Mouse (Mus musculus) CH12.LX (cell line): ENCODE measurements around the gene Popdc2. TPM values are rescaled to one million over a fixed set of nuclear protein-coding genes. Genes with fewer than 3 reads are reported as not detected.
A peak's percentile ranks its signal among the peaks of the same experiment; 100 is the strongest.

Source experiments
- DNase-seq: peaks from one replicate; pipeline ENCODE4 v3.0.0-alpha.2; 2013; ENCODE audit errors: extremely low read depth
- H3K27ac ChIP-seq: 2 replicates; pipeline ENCODE4 v1.5.1; 2012; ENCODE audit warnings: low read depth, mild to moderate bottlenecking, control low read depth, moderate library complexity; ENCODE audit not compliant: insufficient read depth
- H3K27me3 ChIP-seq: replicated peaks from 2 replicates; pipeline ENCODE3; 2012; ENCODE audit warnings: inconsistent platforms
- H3K36me3 ChIP-seq, 2 experiments: replicated peaks in 1 of 2; 2 replicates each; pipeline versions ENCODE3 to v1.6.1; 2012; ENCODE audit warnings: inconsistent platforms in 1 of 2, low read length in 1 of 2, mild to moderate bottlenecking in 1 of 2, mixed read lengths in 1 of 2, moderate library complexity in 1 of 2; ENCODE audit not compliant: control insufficient read depth in 1 of 2, insufficient read depth in 1 of 2
- H3K4me1 ChIP-seq, 2 experiments: 2 replicates each; pipeline ENCODE4 v1.6.1; 2012; ENCODE audit warnings: inconsistent platforms in 1 of 2, moderate library complexity in 1 of 2; ENCODE audit not compliant: insufficient read depth in 2 of 2, control insufficient read depth in 1 of 2
- H3K4me2 ChIP-seq: 2 replicates; pipeline ENCODE4 v1.6.1; 2012; ENCODE audit warnings: low read depth, mild to moderate bottlenecking, control low read depth; ENCODE audit not compliant: poor library complexity, insufficient read depth, severe bottlenecking
- H3K4me3 ChIP-seq, 3 experiments: fragments of 150-350 bp in 1 of 3; sonication (generic) in 1 of 3; replicated peaks in 1 of 3; 2 replicates each; pipeline versions ENCODE3 to v1.5.1; 2011 to 2012; ENCODE audit warnings: low read depth in 2 of 3, low read length in 2 of 3, mild to moderate bottlenecking in 2 of 3, moderate library complexity in 2 of 3, control low read depth in 1 of 3, improper control_type of control experiment in 1 of 3, inconsistent platforms in 1 of 3, mixed read lengths in 1 of 3; ENCODE audit not compliant: poor library complexity in 1 of 3
- H3K79me2 ChIP-seq: replicated peaks from 2 replicates; pipeline ENCODE4 v1.6.1; 2012; ENCODE audit warnings: mild to moderate bottlenecking, moderate library complexity; ENCODE audit not compliant: control insufficient read depth, poor library complexity, insufficient read depth, severe bottlenecking; ENCODE audit errors: extremely low read depth
- H3K9ac ChIP-seq: 2 replicates; pipeline ENCODE4 v1.6.1; 2012; ENCODE audit warnings: low read depth, mild to moderate bottlenecking, control low read depth, moderate library complexity; ENCODE audit not compliant: insufficient read depth
- H3K9me3 ChIP-seq: replicated peaks from 2 replicates; pipeline ENCODE3; 2012; ENCODE audit warnings: low read length, inconsistent platforms, mixed read lengths
- BHLHE40 ChIP-seq: IDR thresholded peaks from 2 replicates; pipeline ENCODE4 v1.6.1; 2011; ENCODE audit warnings: mild to moderate bottlenecking, low read depth, low read length, improper control_type of control experiment
- CHD2 ChIP-seq: IDR thresholded peaks from 2 replicates; pipeline ENCODE4 v1.6.1; 2011; ENCODE audit warnings: low read length, improper control_type of control experiment
- CTCF ChIP-seq, 2 experiments: IDR thresholded peaks in 1 of 2; conservative IDR thresholded peaks in 1 of 2; 2 replicates each; pipeline ENCODE4 v1.5.1; 2011 to 2012; ENCODE audit warnings: low read depth in 2 of 2, low read length in 2 of 2, improper control_type of control experiment in 1 of 2, inconsistent platforms in 1 of 2, mild to moderate bottlenecking in 1 of 2, moderate library complexity in 1 of 2
- ELF1 ChIP-seq: IDR thresholded peaks from 2 replicates; pipeline ENCODE4 v1.6.1; 2014; ENCODE audit warnings: low read depth, mild to moderate bottlenecking, inconsistent platforms, low read length, improper control_type of control experiment
- EP300 ChIP-seq: IDR thresholded peaks from 2 replicates; pipeline ENCODE4 v1.6.1; 2011; ENCODE audit warnings: low read length, improper control_type of control experiment
- HCFC1 ChIP-seq: IDR thresholded peaks from 2 replicates; pipeline ENCODE4 v1.6.1; 2012; ENCODE audit warnings: low read depth, mild to moderate bottlenecking, inconsistent platforms, low read length, improper control_type of control experiment
- IRF4 ChIP-seq: IDR thresholded peaks from 2 replicates; pipeline ENCODE4 v1.6.1; 2014; ENCODE audit warnings: low read depth, mild to moderate bottlenecking, inconsistent platforms, low read length, improper control_type of control experiment
- MAFK ChIP-seq: IDR thresholded peaks from 2 replicates; pipeline ENCODE4 v1.6.1; 2011; ENCODE audit warnings: low read length, improper control_type of control experiment; ENCODE audit not compliant: insufficient replicate concordance
- MAX ChIP-seq: IDR thresholded peaks from 2 replicates; pipeline ENCODE4 v1.6.1; 2011; ENCODE audit warnings: low read length, improper control_type of control experiment
- MAZ ChIP-seq: IDR thresholded peaks from 2 replicates; pipeline ENCODE4 v1.6.1; 2012; ENCODE audit warnings: low read depth, mild to moderate bottlenecking, inconsistent platforms, low read length, improper control_type of control experiment, moderate library complexity
- MEF2A ChIP-seq: IDR thresholded peaks from 2 replicates; pipeline ENCODE4 v1.6.1; 2014; ENCODE audit warnings: low read depth, mild to moderate bottlenecking, inconsistent platforms, low read length, improper control_type of control experiment, borderline replicate concordance
- MXI1 ChIP-seq: IDR thresholded peaks from 2 replicates; pipeline ENCODE4 v1.6.1; 2011; ENCODE audit warnings: mild to moderate bottlenecking, low read depth, low read length, improper control_type of control experiment
- MYC ChIP-seq: IDR thresholded peaks from 2 replicates; pipeline ENCODE4 v1.6.1; 2011; ENCODE audit warnings: low read depth, mild to moderate bottlenecking, improper control_type of control experiment, low read length
- NELFE ChIP-seq: IDR thresholded peaks from 2 replicates; pipeline ENCODE4 v1.6.1; 2011; ENCODE audit warnings: low read depth, low read length, improper control_type of control experiment
- NRF1 ChIP-seq: IDR thresholded peaks from 2 replicates; pipeline ENCODE4 v1.6.1; 2014; ENCODE audit warnings: low read depth, mild to moderate bottlenecking, inconsistent platforms, low read length, improper control_type of control experiment, moderate library complexity
- POLR2AphosphoS2 ChIP-seq: IDR thresholded peaks from 2 replicates; pipeline ENCODE4 v1.6.1; 2011; ENCODE audit warnings: low read depth, low read length, improper control_type of control experiment
- SIN3A ChIP-seq: IDR thresholded peaks from 2 replicates; pipeline ENCODE4 v1.6.1; 2012; ENCODE audit warnings: low read length, improper control_type of control experiment, inconsistent platforms
- TCF12 ChIP-seq: IDR thresholded peaks from 2 replicates; pipeline ENCODE4 v1.6.1; 2014; ENCODE audit warnings: low read depth, mild to moderate bottlenecking, inconsistent platforms, low read length, improper control_type of control experiment
- ZKSCAN1 ChIP-seq: IDR thresholded peaks from 2 replicates; pipeline ENCODE4 v1.6.1; 2012; ENCODE audit warnings: low read depth, inconsistent platforms, low read length, improper control_type of control experiment, borderline replicate concordance
- dilution Hi-C: fragments of 300-500 bp; cut with MboI; formaldehyde crosslinking; loops from 2 replicates; pipeline ENCODE4 v1.14.3; 2020; ENCODE audit warnings: low sequenced_read_pairs; ENCODE audit not compliant: extremely low pct_unique_long_range_greater_than_20kb, extremely low pct_ligation_motif_present
- in situ Hi-C: fragments of 300-500 bp; cut with MboI; formaldehyde crosslinking; loops from 3 replicates; pipeline ENCODE4 v1.14.3; 2019; ENCODE audit warnings: low sequenced_read_pairs, low pct_ligation_motif_present, low pct_unique_long_range_greater_than_20kb, mixed read lengths
- polyA plus RNA-seq: library from polyadenylated mRNA; unstranded; fragments of >175 nt; gene quantifications from 2 replicates; pipeline ENCODE4 v1.2.1, GENCODE M21; 2012; ENCODE audit warnings: low read depth; ENCODE audit not compliant: insufficient read length
- total RNA-seq, 2 experiments: library from RNA; depleted of rRNA; stranded (reverse); fragments of 300-350 nt in 1 of 2; fragments of >200 nt in 1 of 2; gene quantifications; 2 replicates each; pipeline ENCODE4 v1.2.3; 2012 to 2014

The Popdc2 gene
- total and polyA plus RNA-seq, 3 experiments, result 0.17 to 3.6 (median 1.1) TPM

- Histone ChIP-seq H3K4me1 (peaks cover 70 to 77% of the 10 kb centered on the region in 2 experiments), H3K79me2 (no peaks in the 10 kb centered on the region), H3K9me3 (no peaks in the 10 kb centered on the region), H3K4me2 (peak overlapping the region; percentile 18; the same call in 1 of the 2 replicates), H3K27me3 (peaks cover 2% of the 10 kb centered on the region), H3K27ac (peak overlapping the region; percentile 31), H3K9ac (no peak overlapping the region), H3K36me3 (peaks cover 0 to 2% of the 10 kb centered on the region in 2 experiments), H3K4me3 (no peak overlapping the region)
- in situ Hi-C loops, result no loop called here
- TF ChIP-seq MEF2A (no peak), CHD2 (no peak), ZKSCAN1 (peak; percentile 88), POLR2AphosphoS2 (no peak)
- dilution Hi-C loops, result no loop called here
- DNase-seq, result no peak
Observed at GRCm38 (mm10) chr16:38372876-38373275, 10.9 kb downstream of the Popdc2 start.

- dilution Hi-C loops (no loop called here), in situ Hi-C loops (no loop called here)
- H3K4me2 ChIP-seq, result peak overlapping the region; percentile 18; the same call in 1 of the 2 replicates
- H3K27ac ChIP-seq, result peak overlapping the region; percentile 18
- no peak overlapping the region for H3K9ac ChIP-seq
- H3K36me3 ChIP-seq, result peaks cover 0 to under 1% of the 10 kb centered on the region in 2 experiments
- H3K27me3 ChIP-seq, result peaks cover 2% of the 10 kb centered on the region
- no peaks in the 10 kb centered on the region for H3K79me2 ChIP-seq
- peaks cover 70 to 78% of the 10 kb centered on the region in 2 experiments for H3K4me1 ChIP-seq
- no peak for DNase-seq
- TF ChIP-seq CTCF (conservative IDR thresholded peaks at IDR 0.05 in 1 of 2, IDR thresholded peaks at IDR 0.05 in 1 of 2; ENCODE audit: low read depth in 2 of 2, low read length in 2 of 2) (no peak), EP300 (peak; percentile 52; the same call in 1 of the 2 replicates), MAX (peak; percentile 49; the same call in 1 of the 2 replicates), NRF1 (peak; percentile 88), CHD2 (no peak), MYC (no peak; the same call in 1 of the 2 replicates), MAZ (0 out of 2 replicates have a peak, but pooled peaks have one; percentile 40), ELF1 (0 out of 2 replicates have a peak, but pooled peaks have one; percentile 11), IRF4 (peak; percentile 53; the same call in 1 of the 2 replicates), SIN3A (no peak), MEF2A (peak; percentile 40; the same call in 1 of the 2 replicates), MAFK (no peak), TCF12 (peak; percentile 67), HCFC1 (0 out of 2 replicates have a peak, but pooled peaks have one; percentile 22), NELFE (0 out of 2 replicates have a peak, but pooled peaks have one; percentile 27), BHLHE40 (peak; percentile 61), MXI1 (peak; percentile 39; the same call in 1 of the 2 replicates)
- TF ChIP-seq, all 38 proteins: peak for 12
- Histone ChIP-seq H3K4me3 (no peak overlapping the region), H3K9me3 (no peaks in the 10 kb centered on the region)
Observed at GRCm38 (mm10) chr16:38373439-38373838, 11.4 kb downstream of the Popdc2 start.
